25 mouse cellular contexts compared by ENCODE assay signal in genomic region chr3:135625290-135625689, GRCm38 (mm10).
"Had no signal": no experiment of that assay in that cellular context is flagged by ENCODE, and none has a peak within 500 bp of the region (broad histone marks: within the 10 kb centered on the region; RNA-seq: fewer than 3 reads in every experiment).

No protein-coding gene starts in this region.

- H3K4me3 ChIP-seq: embryonic facial prominence, embryonic 10.5 days; embryonic facial prominence, embryonic 12.5 days; embryonic facial prominence, embryonic 13.5 days; embryonic facial prominence, embryonic 15.5 days; erythroblast, embryonic 14.5 days; forebrain, embryonic 10.5 days; forebrain, embryonic 12.5 days; forebrain, embryonic 13.5 days; forebrain, embryonic 15.5 days; gastrocnemius, adult 2 months; heart, adult 2 months had no signal

- DNase-seq: cerebellum, adult 9-10 months; cerebellum, adult 9-11 months; cerebellum, postnatal 10 days; cerebellum, postnatal 14 days; cerebellum, postnatal 25 days; cerebellum, postnatal 36 days; embryo, embryonic 11 days; forebrain, postnatal 0 days; gastrocnemius, adult 2 months; gastrocnemius, postnatal 10 days; gastrocnemius, postnatal 14 days; gastrocnemius, postnatal 25 days; gastrocnemius, postnatal 36 days; heart, adult 11 months; heart, adult 18-20 months; heart, adult 2 months had no signal

- H3K4me1 ChIP-seq: embryonic facial prominence, embryonic 12.5 days; embryonic facial prominence, embryonic 13.5 days; embryonic facial prominence, embryonic 15.5 days; forebrain, embryonic 10.5 days; forebrain, embryonic 12.5 days; forebrain, embryonic 13.5 days; forebrain, embryonic 15.5 days had no signal

- H3K27ac ChIP-seq: embryonic facial prominence, embryonic 10.5 days; embryonic facial prominence, embryonic 12.5 days; embryonic facial prominence, embryonic 13.5 days; embryonic facial prominence, embryonic 15.5 days; forebrain, embryonic 10.5 days; forebrain, embryonic 12.5 days; forebrain, embryonic 13.5 days; forebrain, embryonic 15.5 days; gastrocnemius, adult 2 months; heart, adult 2 months had no signal

- H3K4me2 ChIP-seq: embryonic facial prominence, embryonic 12.5 days; embryonic facial prominence, embryonic 13.5 days; embryonic facial prominence, embryonic 15.5 days; forebrain, embryonic 12.5 days; forebrain, embryonic 13.5 days; forebrain, embryonic 15.5 days had no signal

- H3K27me3 ChIP-seq: embryonic facial prominence, embryonic 12.5 days; embryonic facial prominence, embryonic 13.5 days; embryonic facial prominence, embryonic 15.5 days; forebrain, embryonic 12.5 days; forebrain, embryonic 13.5 days; forebrain, embryonic 15.5 days had no signal

- H3K36me3 ChIP-seq: forebrain, embryonic 15.5 days had no signal

- H3K9ac ChIP-seq: embryonic facial prominence, embryonic 12.5 days; embryonic facial prominence, embryonic 13.5 days; embryonic facial prominence, embryonic 15.5 days; forebrain, embryonic 12.5 days; forebrain, embryonic 13.5 days; forebrain, embryonic 15.5 days; forebrain, postnatal 0 days had no signal

- H3K9me3 ChIP-seq: embryonic facial prominence, embryonic 10.5 days; embryonic facial prominence, embryonic 12.5 days; embryonic facial prominence, embryonic 13.5 days; embryonic facial prominence, embryonic 15.5 days; forebrain, embryonic 10.5 days; forebrain, embryonic 12.5 days; forebrain, embryonic 13.5 days; forebrain, embryonic 15.5 days had no signal
